Mouse (Mus musculus) stomach, postnatal 0 days (tissue): ENCODE results near the gene Gucd1. TPM values are rescaled to one million over a fixed set of nuclear protein-coding genes. Genes with fewer than 3 reads are reported as not detected.

Source experiments
- ATAC-seq: fragments of 200-750 bp; cut with Nextera tagmentation; 2 replicates; pipeline ENCODE4 v1.8.0; 2017; ENCODE audit not compliant: low FRiP score, low TSS enrichment
- DNase-seq: peaks from one replicate; pipeline ENCODE4 v3.0.0-alpha.2; 2016; ENCODE audit warnings: low spot score
- H3K27ac ChIP-seq: fragments of 300-500 bp; sonication (generic); replicated peaks from 2 replicates; pipeline ENCODE4 v1.5.1; 2014; ENCODE audit warnings: mild to moderate bottlenecking, control low read depth
- H3K27me3 ChIP-seq: fragments of 300-500 bp; sonication (generic); 2 replicates; pipeline ENCODE4 v1.6.1; 2014; ENCODE audit warnings: low read length; ENCODE audit not compliant: control insufficient read depth, insufficient read depth
- H3K36me3 ChIP-seq: fragments of 300-500 bp; sonication (generic); 2 replicates; pipeline ENCODE4 v1.6.1; 2014; ENCODE audit warnings: low read length, mixed read lengths; ENCODE audit not compliant: control insufficient read depth, insufficient read depth
- H3K4me1 ChIP-seq: fragments of 300-500 bp; sonication (generic); replicated peaks from 2 replicates; pipeline ENCODE4 v1.6.1; 2014; ENCODE audit warnings: antibody characterized with exemption; ENCODE audit not compliant: control insufficient read depth, insufficient read depth
- H3K4me2 ChIP-seq: fragments of 300-500 bp; sonication (generic); replicated peaks from 2 replicates; pipeline ENCODE4 v1.6.1; 2014; ENCODE audit warnings: low read depth, mild to moderate bottlenecking, control low read depth, moderate library complexity
- H3K4me3 ChIP-seq: fragments of 300-500 bp; sonication (generic); 2 replicates; pipeline ENCODE4 v1.5.1; 2014; ENCODE audit warnings: low read depth, low read length, control low read depth
- H3K9ac ChIP-seq: fragments of 300-500 bp; sonication (generic); 2 replicates; pipeline ENCODE4 v1.6.1; 2014; ENCODE audit warnings: mild to moderate bottlenecking, low read length, control low read depth, mixed read lengths
- H3K9me3 ChIP-seq: fragments of 300-500 bp; sonication (generic); 2 replicates; pipeline ENCODE4 v1.6.1; 2016; ENCODE audit warnings: low read length; ENCODE audit not compliant: control insufficient read depth
- CTCF ChIP-seq: IDR thresholded peaks from 2 replicates; pipeline ENCODE4 v1.5.1; 2016; ENCODE audit warnings: antibody characterized with exemption, low read depth, mild to moderate bottlenecking, moderate library complexity
- EP300 ChIP-seq: optimal IDR thresholded peaks from 2 replicates; pipeline ENCODE3; 2016; ENCODE audit warnings: antibody characterized with exemption
- WGBS: fragments of 180-500 bp; shearing (Covaris S2); extraction: QIAGEN DNeasy Blood & Tissue Kit; methylation state at CpG from one replicate; pipeline ENCODE4 v1.1.7; 2014; 5-methylcytosine and 5-hydroxymethylcytosine counted together
- polyA plus RNA-seq: library from polyadenylated mRNA; unstranded; fragments of >200 nt; fragmentation: Nextera tagmentation; extraction: Ambion mirVana; gene quantifications from 2 replicates; pipeline ENCODE4 v1.2.1, GENCODE M21; 2015

Gucd1 gene
- polyA plus RNA-seq, 1 experiment from 2014 or later: 14.6 TPM

DNA sequence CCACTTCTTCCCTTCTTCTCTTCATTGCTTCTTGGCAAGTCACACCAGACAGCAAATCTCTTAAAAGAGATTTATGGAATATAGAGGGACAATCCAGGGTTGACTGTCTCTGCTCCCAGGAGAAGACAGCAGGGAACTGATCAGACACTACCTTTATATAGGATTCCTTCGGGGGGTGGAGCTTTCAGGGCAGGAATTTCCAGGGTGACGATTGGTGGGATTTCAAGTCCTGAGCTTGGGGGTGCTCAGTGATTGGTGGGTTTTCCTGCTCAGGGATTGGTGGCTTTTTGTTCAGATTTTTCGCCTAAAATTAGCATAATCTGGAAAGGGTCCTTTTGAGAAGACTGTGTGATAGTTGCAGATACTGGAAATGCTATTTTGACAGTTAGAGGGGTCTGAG is 30.6 kb downstream of the Gucd1 start:
- 53% methylated on average over 3 of the region's 3 CpGs for WGBS
- DNase-seq (no peak), ATAC-seq (no peak)
- H3K27me3 ChIP-seq: no peaks in the 10 kb centered on the region
- H3K27ac ChIP-seq: no peak overlapping the region
- TF ChIP-seq EP300 (no peak), CTCF (no peak)
- H3K4me3 ChIP-seq: no peak overlapping the region
- no peak overlapping the region for H3K9ac ChIP-seq
- no peaks in the 10 kb centered on the region for H3K4me1 ChIP-seq
- H3K4me2 ChIP-seq: no peak overlapping the region
- no peaks in the 10 kb centered on the region for H3K9me3 ChIP-seq
- H3K36me3 ChIP-seq: no peaks in the 10 kb centered on the region

- Histone ChIP-seq H3K4me3 (no peak overlapping the region), H3K4me1 (no peaks in the 10 kb centered on the region), H3K27ac (no peak overlapping the region), H3K9ac (no peak overlapping the region), H3K36me3 (no peaks in the 10 kb centered on the region), H3K9me3 (no peaks in the 10 kb centered on the region), H3K4me2 (no peak overlapping the region), H3K27me3 (no peaks in the 10 kb centered on the region)
- WGBS: 52% methylated on average over 9 of the region's 9 CpGs
- peak; percentile 21; the same call in 1 of the 2 replicates for ATAC-seq
- no peak for TF ChIP-seq EP300
- TF ChIP-seq CTCF: peak; percentile 97
- DNase-seq: peak; percentile 80
Measured at GRCm38 (mm10) chr10:75486086-75486979, 31.4 kb downstream of the Gucd1 start.

DNA sequence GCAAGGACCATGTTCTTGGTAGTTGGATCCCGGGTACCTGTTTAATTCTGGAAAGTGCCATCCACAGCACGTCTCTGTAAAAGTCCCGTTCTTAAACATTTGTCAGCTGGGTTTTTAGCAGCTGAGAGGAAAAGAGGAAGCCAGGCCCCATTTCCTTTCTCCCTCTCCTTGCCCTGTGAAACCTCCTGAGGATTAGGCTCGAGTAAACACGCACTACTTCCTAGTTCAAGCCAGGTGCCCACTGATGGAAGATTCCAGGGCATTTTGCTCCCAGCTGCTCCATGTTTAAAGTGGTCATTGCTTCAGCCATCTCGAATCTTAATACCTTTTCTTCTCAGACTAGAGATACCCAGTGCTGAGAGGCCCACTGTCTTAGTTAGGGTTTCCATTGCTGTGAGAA is 33.0 kb downstream of the Gucd1 start:
- no peak overlapping the region for H3K27ac ChIP-seq
- ATAC-seq (no peak), DNase-seq (no peak)
- H3K4me2 ChIP-seq: no peak overlapping the region
- H3K27me3 ChIP-seq: no peaks in the 10 kb centered on the region
- H3K9ac ChIP-seq: no peak overlapping the region
- H3K4me3 ChIP-seq: no peak overlapping the region
- H3K4me1 ChIP-seq: no peaks in the 10 kb centered on the region
- no peaks in the 10 kb centered on the region for H3K9me3 ChIP-seq
- H3K36me3 ChIP-seq: no peaks in the 10 kb centered on the region
- TF ChIP-seq EP300 (no peak), CTCF (no peak)
- 33% methylated on average over 6 of the region's 6 CpGs for WGBS

DNA sequence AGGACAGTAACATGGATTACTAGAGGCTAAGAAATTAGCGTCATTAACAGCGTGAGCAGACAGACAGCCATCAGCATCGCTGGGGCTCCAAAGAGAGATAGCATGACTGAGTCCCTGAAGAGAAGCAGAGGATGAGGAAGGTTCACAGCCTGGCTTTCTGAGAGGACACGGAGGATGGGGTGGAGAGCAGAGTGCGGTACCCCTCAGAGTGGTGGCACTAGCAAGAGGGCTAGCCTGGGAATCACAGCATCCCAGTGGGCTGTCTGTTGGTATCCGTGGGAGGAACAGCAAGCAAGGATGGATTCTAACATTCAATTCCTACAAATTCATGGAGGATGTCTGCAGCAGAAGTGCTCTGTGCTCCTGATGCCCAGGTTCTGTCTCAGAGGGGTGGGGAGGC is 33.7 kb downstream of the Gucd1 start:
- Histone ChIP-seq H3K4me1 (no peaks in the 10 kb centered on the region), H3K27ac (no peak overlapping the region), H3K9me3 (no peaks in the 10 kb centered on the region), H3K4me2 (no peak overlapping the region), H3K4me3 (no peak overlapping the region), H3K27me3 (no peaks in the 10 kb centered on the region), H3K9ac (no peak overlapping the region), H3K36me3 (no peaks in the 10 kb centered on the region)
- WGBS: 87% methylated on average over 6 of the region's 6 CpGs
- ATAC-seq: no peak
- TF ChIP-seq CTCF (no peak), EP300 (no peak)
- DNase-seq: no peak

GRCm38 (mm10) chr10:75482919-75483483 is 34.8 kb downstream of the Gucd1 start:
- WGBS: 89% methylated on average over 11 of the region's 11 CpGs
- DNase-seq (no peak), ATAC-seq (no peak)

DNA sequence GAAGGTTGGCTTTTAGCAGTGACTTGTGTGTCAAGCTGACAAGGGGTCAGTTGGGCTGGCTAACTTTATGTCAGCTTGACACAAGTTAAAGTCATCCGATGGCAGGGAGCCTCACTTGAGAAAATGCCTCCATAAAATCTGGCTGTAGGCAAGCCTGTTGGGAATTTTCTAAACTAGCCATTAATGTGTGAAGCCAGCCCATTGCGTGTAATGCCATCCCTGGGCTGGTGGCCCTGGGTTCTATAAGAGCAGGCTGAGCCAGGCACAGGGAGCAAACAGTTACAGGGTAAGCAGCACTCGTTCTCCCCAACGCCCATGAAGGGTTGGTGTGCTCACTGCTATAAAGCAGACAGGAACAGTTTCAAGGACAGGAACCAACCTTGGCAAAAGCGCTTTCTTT is 35.5 kb downstream of the Gucd1 start:
- no peaks in the 10 kb centered on the region for H3K9me3 ChIP-seq
- no peaks in the 10 kb centered on the region for H3K27me3 ChIP-seq
- DNase-seq: no peak
- H3K27ac ChIP-seq: no peak overlapping the region
- TF ChIP-seq EP300: no peak
- TF ChIP-seq CTCF: no peak
- no peak overlapping the region for H3K4me2 ChIP-seq
- no peak overlapping the region for H3K4me3 ChIP-seq
- no peaks in the 10 kb centered on the region for H3K36me3 ChIP-seq
- WGBS: 82% methylated on average over 5 of the region's 5 CpGs
- no peak overlapping the region for H3K9ac ChIP-seq
- ATAC-seq: no peak
- H3K4me1 ChIP-seq: no peaks in the 10 kb centered on the region

More at GRCm38 (mm10) chr10:75482919-75483483, 34.8 kb downstream of the Gucd1 start:
- Histone ChIP-seq H3K4me2 (no peak overlapping the region), H3K9me3 (no peaks in the 10 kb centered on the region), H3K4me1 (no peaks in the 10 kb centered on the region), H3K27ac (no peak overlapping the region), H3K27me3 (no peaks in the 10 kb centered on the region), H3K9ac (no peak overlapping the region), H3K4me3 (no peak overlapping the region), H3K36me3 (no peaks in the 10 kb centered on the region)
- TF ChIP-seq EP300 (no peak), CTCF (no peak)
